Mouse (Mus musculus): ENCODE data around the gene Gm12355.

The Gm12355 gene

DNA sequence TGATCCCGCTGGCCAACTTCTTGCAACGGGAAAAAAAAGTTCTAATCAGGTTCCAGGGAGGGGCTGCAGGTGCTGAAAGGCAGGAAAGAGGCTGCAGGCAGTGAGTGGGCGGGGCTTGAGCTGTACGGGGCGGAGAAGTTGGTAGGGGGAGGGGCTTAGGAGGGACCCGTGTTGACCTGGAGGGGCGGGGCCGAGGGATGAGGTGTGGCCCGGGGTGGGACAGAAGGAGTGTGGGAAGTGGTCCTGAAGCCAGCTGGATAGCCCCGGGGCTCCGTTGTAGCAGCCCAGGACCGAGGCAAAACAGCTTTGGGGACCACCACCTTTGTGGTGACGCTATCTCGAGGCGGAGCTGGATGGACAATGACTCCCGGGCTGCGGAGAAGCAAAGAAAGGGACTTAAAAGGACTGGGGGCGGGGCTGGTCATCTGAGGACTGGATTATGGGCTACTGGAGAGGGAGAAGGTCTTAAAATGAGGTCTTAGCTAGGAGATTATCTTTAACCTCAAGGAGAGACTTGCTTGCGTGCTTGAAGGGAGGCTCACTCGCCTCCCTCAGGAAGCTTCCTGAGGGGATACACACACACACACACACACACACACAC is 23.3 kb downstream of the Gm12355 start:
- no peak for DNase-seq

DNA sequence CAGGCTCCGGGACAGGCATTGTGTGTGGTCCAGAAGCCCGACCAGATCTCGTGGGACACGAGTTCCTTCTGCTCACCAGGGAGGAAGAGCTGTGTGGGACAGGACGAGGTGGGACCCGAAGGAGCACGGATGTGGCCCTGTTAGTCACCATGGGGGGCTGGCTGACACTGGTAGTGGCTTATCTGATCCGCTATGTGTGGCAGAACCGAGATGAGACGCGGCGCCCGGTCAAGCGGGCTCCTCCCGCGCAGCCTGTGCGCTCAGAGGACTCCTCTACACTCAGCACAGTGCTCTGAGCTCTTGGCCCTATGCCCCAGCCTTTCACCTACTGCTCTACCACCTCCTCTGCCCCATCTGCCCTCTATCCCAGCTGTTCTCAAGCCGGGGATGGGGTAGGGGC is 26.2 kb downstream of the Gm12355 start:
- DNase-seq: peak in 1 of 2 experiments; percentile 50

DNA sequence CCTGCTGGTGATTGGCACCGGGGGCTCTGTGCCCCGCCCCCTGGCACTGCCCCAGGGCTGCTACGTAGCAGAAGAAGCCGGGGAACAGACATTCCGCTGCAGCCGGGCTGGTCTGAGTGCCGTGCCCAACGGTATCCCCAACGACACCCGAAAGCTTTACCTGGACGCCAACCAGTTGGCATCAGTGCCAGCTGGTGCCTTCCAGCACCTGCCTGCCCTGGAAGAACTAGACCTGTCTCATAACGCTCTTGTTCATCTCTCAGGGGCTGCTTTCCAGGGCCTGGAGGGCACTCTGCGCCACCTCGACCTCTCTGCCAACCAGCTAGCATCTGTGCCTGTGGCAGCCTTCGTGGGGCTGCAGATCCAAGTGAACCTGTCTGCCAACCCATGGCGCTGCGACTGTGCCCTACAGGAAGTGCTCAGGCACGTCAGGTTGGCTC is 26.6 kb downstream of the Gm12355 start:
- peak; percentile 63 to 65 for DNase-seq

DNA sequence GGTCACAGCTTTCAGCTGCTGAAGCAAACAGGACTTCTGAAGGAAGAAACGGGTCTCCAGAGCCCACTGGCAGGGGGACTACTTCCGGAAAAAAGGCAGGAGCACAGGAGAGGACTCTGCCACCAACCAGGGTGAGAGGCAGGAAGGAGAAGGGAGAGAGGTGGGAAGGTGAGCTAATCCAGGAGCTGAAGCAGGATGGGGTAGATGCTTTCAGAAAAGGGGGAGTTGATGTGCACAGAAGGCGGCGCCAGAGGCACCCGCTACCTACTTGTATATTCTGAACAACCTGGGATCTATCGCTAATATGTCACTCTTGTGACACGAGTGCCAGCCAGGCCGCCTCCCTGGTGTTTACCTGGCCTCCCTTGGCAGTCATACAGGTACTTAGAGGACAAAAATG is 27.5 kb downstream of the Gm12355 start, which contains the start of gene Lrrc3c:
TSS of gene Lrrc3c (plus strand) at position 301 of the 400 bp plus-strand sequence.
- no peak for DNase-seq

DNA sequence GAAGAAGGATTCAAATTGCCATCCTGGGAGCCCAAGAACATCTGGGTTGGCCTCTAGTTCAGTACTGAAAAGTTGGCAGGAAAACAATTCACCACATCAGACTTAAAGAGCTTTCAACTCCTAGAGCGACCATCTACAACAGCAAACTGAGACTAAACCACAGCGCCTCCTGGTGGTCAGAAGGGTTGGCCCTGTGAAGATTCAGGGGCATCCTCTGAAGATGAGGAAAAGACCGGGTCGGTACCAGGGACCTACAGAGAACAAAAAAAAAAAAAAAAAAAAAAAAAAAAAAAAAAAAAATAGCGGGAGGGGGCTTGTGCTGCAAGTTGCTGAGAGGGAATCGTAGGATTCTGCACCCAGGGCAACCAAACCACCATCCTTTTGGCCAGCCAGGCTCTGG is 28.1 kb downstream of the Gm12355 start:
- no peak for DNase-seq

DNA sequence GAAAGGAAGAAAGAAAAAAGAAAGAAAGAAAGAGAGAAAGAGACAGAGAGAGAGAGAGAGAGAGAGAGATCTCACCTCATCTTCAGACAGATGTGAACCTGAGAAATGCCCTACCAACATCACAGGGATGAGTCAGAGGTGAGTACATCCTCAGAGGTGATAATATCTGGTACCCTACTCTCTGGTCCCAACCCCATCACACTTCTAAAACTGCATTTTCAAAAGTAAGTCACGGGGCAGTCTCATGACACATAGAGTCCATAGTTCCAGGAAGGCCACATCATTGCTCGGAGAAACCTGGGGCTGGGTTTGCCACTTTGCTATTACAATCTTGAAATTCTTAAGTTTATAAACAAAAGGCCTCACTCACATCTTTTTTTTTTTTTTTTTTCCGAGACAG is 29.5 kb downstream of the Gm12355 start:
- no peak for DNase-seq

DNA sequence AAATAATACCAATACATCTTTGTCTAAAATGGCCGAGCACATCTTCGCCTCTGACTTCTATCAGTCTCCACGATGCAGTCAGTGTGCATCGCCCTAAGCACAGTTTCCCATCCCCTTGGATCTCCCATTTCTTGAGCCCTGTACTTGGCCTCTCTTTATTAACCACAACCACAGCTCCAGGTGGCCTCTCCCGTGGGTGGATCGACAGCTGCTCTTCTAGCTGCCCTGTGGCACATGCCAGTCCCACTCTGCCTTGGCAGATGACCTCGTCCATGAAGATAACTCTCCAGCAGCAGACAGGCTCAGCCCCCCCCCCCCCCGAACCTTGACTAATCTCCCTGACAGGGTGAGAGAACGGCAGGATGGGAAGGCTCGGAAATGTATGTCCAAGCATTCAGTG is 30.0 kb downstream of the Gm12355 start:
- no peak for DNase-seq

DNA sequence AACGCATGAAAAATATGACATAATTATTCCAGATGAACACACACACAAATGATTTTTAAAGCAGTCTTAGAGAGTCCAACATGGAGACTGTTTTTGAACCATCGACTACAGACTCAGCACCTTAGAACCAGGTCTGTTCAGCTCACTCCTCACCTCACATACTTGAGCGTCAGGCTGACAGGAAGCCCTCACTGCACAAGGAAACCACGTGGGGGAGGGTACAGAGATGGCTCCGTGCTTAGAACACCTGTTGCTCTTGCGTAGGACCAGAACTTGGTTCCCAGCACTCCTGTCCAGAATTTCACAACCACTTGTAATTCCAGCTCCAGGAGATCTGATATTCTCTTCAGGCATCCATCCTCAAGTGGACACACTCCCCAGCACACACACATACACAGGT is 30.4 kb downstream of the Gm12355 start:
- no peak for DNase-seq

DNA sequence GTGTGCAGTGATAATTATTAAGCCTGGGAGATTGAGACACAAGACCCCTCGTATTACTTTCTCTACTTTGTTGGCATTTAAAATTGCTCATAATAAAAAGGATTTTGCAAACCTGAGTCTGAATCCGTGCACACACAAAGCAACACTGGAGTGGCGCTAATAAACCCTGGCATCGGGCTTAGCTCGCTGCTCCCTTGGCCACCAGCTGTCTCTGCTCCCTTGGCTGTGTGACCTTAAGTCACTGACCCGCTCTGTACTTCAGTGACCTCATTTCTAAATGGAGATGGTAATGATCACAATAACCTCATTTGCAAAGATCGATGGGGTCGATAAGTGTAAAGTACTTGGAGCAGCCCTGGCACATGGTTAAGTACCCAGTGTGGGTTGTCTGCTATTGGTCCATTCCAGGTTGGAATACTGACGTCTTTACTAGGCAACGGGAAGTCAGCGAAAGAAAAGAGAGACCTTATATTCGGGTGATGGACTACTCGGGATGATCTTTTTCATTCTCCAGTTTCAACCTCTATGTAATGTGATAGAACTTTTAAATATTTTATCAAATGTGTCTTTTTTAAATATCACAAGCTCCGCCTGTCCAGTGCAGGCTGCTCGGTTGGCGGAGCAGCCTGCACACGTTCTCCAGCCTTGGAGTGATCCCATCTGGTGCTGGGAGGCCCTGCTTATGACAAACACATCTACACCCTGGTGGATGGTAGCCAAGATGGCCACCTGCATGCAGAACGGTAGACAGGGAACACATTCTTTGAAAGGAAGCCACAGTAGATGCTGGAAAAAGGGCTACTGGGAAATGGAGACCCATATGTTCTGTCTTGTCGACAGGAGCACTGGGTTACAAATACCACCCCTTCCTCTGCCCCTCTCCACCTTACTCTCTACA is 34.7 kb downstream of the Gm12355 start:
- peak; percentile 57 to 61 for DNase-seq

DNA sequence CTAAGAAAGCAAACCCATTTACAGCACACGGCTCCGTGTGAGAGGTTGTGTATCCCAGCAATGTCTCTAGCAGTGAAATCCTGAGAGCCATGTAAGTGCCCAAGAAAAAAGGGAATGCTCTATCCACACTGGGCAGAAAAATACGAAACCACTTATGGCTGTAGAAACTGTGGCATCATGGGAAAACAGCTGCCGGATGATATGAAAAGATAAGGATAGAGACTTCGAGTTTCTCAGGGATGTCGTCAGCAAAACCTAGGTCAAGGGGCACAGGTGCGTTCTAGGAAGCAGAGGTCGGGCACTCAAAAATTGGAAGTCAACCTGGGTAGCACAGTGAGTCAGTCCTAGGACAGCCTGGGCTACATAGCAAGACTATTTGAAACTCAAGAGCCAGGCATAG is 36.2 kb downstream of the Gm12355 start:
- DNase-seq: no peak

DNA sequence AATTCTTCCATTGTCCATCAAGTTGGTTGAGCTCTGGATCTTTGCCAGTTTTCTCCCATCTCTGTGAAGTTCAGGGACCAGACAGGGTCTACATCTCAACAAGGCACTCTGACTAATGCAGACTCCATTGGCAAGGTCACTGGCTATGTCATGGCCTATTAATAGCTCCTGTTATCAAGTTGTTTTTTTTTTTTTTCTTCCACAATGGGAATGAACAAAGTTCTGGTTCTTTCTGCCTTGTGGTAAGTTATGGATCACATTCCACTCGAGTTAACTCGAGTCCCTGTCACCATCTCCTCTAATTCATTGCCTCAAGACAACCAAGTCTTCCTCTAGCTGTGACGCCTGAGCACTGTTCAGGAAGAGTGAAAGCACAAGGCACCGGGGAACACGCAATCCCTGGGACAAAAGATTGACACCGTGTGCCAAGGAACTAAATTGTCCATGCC is 36.6 kb downstream of the Gm12355 start:
- DNase-seq: no peak

DNA sequence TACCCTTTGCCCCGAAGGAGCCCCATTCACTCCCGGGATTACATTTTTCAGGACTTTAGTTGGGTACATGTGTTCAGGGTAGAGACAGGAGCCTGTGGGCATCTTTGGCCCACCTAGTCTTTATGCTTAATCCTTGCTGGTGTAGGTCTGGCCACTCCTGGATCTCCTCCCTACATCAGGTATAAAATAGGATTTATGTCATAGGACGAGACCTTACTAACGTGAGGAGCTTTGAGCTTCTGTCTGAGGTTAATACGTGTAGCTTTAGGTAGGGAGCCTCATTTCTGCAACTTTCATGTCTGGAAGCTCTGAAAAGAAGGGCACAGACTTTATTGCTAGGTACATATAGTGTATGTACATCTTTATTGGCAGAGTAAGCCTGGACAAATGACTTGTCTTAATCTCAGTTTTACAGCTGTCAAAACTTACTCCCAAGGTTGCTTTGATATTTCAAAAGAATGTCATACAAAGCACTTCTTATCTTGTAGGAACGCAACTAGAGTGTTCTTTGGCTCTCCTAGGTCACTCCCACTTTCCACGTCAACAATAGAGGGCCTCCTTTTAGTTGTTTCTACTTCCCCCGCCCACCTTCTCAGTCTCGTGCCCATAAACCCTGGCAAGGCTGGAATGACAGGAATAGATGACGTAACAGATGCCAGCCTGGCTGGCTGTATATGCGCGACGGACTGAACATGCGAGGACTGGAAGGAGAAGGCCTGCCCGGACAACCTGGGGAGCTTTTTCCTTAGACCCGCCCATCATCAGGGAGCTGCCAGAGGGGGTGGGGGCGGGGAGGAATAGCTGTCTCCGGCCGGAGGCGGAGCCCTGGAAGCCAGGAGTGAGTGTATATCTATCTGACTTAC is 37.5 kb downstream of the Gm12355 start:
- DNase-seq: peak; percentile 37 to 43

DNA sequence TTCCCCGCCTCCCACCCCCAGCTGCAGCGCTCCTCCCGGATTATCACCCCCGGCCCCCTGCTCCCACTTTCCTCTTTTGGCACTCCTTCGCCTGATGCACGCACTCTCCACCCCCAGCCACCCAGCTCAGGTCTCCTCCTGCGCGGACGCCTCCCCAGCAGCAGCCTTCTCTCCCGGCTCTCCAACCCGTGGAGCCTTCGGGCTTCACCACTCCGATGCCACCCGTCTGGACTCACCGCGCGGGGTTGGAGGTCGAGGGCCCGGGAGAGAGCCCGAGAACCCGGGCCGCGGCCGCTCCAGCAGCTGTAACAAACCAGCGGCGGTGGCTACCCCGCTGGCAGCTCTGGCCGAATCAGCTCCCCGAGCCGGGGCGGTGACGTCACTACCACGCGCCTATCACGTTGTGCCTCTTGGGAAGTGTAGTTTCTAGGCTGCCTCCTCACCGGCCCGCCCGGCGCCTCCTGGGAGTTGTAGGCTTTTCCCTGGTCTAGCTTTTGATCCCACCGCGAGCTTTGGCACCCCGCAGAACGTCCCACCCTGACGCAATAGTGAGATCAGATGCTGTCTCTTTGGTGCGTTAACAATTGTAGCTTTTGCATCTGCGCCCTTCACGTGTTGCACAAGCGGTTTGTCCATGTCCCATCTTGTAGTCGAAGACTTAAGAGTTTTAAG is 38.4 kb downstream of the Gm12355 start, which contains the start of gene Ormdl3:
TSS of gene Ormdl3 (minus strand) at position 477 of the 672 bp plus-strand sequence.
- DNase-seq: peak; percentile 98 to 99

DNA sequence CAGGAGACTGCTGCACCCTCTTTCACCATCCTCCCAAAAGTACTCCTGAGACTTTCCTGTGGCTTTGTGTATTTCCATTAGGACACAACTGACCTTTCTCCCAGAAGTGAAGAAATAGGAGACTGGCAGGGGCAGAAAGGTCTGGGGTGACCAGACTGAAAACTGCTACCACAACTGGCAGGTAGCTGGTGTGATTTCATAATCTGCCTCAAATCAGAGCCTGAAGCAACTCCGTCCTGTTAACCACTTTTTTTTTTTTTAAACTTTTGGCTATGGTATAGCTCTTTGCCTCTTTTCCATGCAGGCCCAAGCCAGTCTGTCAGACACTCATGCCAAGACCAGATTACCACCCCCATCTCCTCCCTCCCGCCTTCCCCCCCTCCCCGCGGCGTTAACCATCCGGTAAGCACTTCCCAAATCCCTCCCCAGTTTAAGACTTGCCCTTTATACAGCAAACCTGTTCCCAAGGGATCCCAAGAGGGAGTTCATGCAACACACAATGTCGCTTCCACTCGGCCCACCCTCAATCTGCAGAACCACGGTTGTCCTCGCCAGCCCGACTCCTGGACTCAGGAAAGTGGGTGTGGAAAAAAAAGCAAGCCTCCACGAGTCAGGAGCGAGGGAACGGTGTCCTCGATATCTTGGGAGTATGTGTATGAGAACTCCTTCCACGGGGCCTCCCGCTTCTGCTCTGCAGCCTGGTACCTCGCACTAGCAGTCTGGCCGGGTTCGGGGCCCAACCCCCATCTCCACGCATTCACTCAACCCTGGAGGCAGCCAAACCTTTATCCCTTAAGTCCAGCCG is 39.2 kb downstream of the Gm12355 start:
- no peak for DNase-seq

DNA sequence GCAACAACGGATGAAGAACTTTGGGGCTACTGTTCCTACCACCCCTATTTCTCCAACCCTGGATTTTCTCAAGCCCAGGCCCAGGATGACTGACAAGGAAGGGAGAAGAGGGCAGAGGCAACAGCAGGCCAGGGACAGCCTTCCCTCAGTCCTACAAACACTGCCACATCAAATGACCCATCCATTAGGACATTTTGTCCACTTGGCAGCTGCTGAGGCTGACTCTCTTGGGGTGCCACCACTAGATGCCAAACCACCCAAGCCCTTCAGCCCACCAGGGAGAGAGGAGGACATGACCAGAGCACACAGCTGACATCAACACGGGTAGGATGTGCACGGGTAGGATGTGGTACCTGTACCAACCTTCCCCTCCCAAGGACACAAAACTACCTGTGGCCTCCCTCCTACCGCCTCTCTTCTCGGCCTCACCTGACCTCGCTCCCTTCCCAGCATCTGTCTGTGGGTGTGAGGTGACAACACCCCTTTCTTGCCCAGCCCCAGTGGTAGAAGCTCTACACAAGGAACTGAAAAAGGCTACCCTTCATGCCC is 40.8 kb downstream of the Gm12355 start:
- no peak for DNase-seq

DNA sequence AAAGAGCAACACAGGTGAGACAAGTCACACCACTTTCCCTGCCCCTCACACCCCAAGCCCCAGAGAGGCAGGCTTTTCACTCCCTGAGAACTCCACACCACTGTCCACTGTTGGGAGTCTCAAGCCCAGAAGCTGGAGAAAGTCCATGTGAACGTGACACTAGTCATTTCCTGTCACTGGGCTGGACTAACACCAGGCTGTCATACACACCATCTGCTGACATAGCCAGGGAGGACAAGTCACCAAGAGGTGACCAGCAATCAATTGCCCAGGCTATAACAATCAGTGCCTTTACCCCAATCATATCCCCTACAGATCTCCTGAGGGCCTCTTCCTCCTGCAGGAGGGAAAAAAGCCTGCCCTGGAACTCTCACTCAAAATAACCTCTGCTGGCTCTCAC is 41.3 kb downstream of the Gm12355 start:
- DNase-seq: no peak

DNA sequence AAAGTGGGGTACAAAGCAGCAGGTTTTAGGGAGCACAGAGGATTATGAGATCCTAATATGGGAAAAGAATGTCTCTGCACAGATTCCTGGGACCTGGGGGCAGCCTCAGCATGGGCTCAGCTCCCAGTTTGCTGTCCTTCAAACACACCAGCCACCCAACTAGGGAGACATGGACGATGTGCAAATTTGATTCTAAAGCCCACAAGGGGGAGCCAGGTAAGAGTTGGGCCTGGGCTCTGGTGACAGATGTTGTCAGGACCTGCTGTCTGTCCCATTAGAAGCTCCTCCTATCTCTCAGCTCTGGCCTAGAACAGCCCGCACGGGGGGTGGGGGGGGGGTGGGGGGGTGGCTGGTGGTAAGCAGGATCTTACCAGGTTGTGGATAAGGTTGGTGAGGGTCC is 41.9 kb downstream of the Gm12355 start:
- no peak for DNase-seq

DNA sequence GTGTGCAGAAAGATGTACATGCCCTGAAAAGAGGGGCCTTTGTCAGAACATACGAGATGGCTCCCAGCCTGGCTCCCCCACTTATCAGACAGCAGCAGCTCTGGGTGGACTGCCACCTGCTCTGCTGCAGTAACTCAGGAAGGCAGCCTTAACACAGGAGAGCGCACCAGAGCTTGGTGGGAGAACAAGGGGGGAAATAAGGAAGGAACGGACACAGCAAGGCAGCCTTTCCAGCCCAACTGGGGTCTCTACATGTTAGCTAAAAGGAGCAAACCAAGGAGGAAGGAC is 42.3 kb downstream of the Gm12355 start:
- no peak for DNase-seq

DNA sequence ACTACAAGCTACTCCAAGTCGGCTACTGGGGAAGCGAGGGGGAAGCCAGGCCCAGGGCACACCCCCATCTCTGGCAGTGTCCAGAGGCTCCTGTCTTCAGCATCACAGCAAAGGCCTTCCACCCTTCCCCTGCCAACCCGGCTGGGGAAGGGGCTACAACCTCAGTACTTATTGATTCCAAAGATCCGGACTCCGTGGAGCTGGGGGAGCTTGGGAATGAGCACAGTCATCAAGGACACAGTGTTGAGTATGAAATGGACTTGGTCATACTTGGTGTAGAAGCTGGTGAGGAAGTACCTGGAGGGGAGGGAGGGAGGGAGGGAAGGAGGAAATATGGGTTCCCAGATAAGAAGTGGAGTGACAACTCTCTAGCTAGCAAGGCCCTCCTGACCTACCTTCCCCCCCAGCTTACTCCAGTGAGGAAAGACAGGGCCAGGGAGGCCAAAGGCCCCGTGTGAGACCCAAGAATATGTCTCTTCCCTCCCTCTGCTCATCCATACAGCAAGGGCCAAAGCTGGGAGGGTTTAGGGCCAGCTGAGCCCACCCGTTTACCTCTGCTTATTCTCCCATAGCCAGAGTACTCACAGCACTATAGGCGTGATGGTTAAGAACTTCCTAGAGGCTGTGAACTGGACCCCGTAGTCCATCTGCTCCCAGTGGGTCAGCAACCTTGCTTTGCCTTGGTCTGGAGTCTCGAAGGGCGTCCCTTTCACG is 42.8 kb downstream of the Gm12355 start:
- DNase-seq: no peak

DNA sequence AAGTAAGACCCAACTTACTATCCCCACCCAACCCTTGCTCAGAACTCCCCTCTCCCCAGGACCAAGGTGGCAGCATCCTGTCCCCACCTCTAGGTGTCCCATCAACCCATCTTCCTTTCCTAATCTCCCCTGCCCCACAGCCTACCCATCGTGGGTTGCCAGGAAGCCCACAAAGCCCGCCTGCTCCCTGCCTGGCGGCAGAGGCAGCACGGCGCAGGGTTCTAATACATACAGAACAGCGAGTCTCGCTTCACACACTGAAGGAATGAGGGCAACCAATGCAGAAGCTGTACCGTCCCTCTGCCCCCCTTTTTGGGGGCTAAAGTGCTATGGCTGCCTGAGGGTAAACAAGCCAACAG is 43.5 kb downstream of the Gm12355 start:
- no peak for DNase-seq

Data from cerebellum, adult 18-20 months (tissue).